Mouse (Mus musculus): ENCODE results near the gene Sdk2. TPM values are rescaled to one million over a fixed set of nuclear protein-coding genes. Genes with fewer than 3 reads are reported as not detected.
A peak's percentile ranks its signal among the peaks of the same experiment; 100 is the strongest.

Sdk2 gene
- polyA plus RNA-seq, 1 experiment from 2014 or later: 7.1 TPM

DNA sequence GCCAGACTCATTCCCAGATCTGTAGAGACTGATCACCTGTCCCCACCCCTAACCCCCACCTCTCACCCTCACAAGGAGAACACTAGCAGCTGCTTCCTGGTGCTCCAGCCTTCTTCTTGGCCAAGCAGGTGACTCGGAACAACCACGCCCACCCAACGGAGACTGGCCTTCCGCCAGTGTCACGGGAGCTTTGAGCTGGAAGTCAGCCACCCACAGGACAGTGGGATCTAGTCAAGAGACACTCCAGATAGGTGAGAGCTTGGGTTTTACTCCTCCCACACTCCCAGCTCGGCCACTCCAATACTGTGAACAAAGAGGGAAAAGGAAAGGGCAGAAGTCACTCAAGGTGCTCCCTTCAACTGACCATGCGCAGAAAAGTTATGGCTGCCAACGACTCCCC is 327.6 kb downstream of the Sdk2 start:
- no peak overlapping the region for H3K27ac ChIP-seq (replicated peaks)
- no peak for ATAC-seq (ENCODE audit: low FRiP score, low read depth)
- H3K27me3 ChIP-seq: no peaks in the 10 kb centered on the region
- H3K9ac ChIP-seq (replicated peaks): no peak overlapping the region
- no peak overlapping the region for H3K4me2 ChIP-seq (replicated peaks)
- WGBS: 86% methylated on average over 8 of the region's 8 CpGs
- no peaks in the 10 kb centered on the region for H3K9me3 ChIP-seq
- H3K4me1 ChIP-seq: peaks cover 47% of the 10 kb centered on the region
- H3K4me3 ChIP-seq: no peak overlapping the region
- H3K36me3 ChIP-seq: peaks cover 30% of the 10 kb centered on the region

DNA sequence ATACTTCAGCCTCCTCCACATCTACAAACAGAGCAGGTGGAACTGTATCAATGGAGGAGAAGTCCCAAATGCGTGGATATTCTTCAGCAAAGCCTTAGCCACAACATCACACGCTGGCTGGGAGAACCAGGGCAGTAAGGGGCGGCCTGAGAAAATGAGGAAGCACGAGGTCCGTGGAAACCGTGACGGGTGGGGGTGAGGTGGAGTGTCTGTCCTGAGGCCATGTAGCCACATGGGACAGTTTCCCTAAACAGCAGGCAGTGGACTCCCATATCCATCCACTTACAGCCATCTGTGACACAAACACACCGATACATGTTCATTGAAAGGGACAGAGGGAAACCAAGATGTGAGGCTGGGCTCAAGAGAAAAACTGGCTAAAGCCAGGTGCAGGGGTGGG is 328.9 kb downstream of the Sdk2 start:
- Histone ChIP-seq H3K9me3 (no peaks in the 10 kb centered on the region), H3K36me3 (peaks cover 19% of the 10 kb centered on the region), H3K4me1 (peaks cover 57% of the 10 kb centered on the region)

DNA sequence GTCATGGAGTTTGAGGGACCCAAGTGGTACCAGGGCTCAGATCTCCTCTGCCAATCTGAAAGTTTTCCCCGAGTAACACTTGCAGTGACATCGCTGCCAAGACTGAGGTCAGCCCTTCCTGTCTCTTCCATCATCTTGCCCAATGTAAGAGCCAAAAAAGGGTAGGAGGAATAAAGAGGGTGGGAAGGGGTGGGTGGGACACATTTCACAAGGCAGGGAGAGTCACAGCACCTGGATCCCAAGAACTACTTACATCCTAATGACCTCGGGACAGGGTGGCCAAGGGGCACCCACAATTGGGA is 329.3 kb downstream of the Sdk2 start:
- Histone ChIP-seq H3K27me3 (no peaks in the 10 kb centered on the region), H3K9ac (replicated peaks) (no peak overlapping the region), H3K4me1 (peaks cover 57% of the 10 kb centered on the region), H3K27ac (replicated peaks) (no peak overlapping the region), H3K36me3 (peaks cover 15% of the 10 kb centered on the region), H3K4me2 (replicated peaks) (no peak overlapping the region), H3K9me3 (no peaks in the 10 kb centered on the region), H3K4me3 (no peak overlapping the region)
- ATAC-seq (ENCODE audit: low FRiP score, low read depth): no peak
- WGBS: 87% methylated on average over 3 of the region's 3 CpGs

More for the DNA sequence above, 328.9 kb downstream of the Sdk2 start:
- no peak overlapping the region for H3K4me3 ChIP-seq
- WGBS: 82% methylated on average over 8 of the region's 8 CpGs
- no peak overlapping the region for H3K27ac ChIP-seq (replicated peaks)
- H3K27me3 ChIP-seq: no peaks in the 10 kb centered on the region
- H3K4me2 ChIP-seq (replicated peaks): no peak overlapping the region
- no peak for ATAC-seq (ENCODE audit: low FRiP score, low read depth)
- H3K9ac ChIP-seq (replicated peaks): no peak overlapping the region

GRCm38 (mm10) chr11:113736848-113737552 is 329.8 kb downstream of the Sdk2 start:
- no peak for ATAC-seq (ENCODE audit: low FRiP score, low read depth)
- no peak overlapping the region for H3K27ac ChIP-seq (replicated peaks)
- no peaks in the 10 kb centered on the region for H3K9me3 ChIP-seq
- no peaks in the 10 kb centered on the region for H3K27me3 ChIP-seq
- WGBS: 82% methylated on average over 11 of the region's 11 CpGs
- H3K4me2 ChIP-seq (replicated peaks): no peak overlapping the region
- H3K4me1 ChIP-seq: peaks cover 57% of the 10 kb centered on the region
- no peak overlapping the region for H3K4me3 ChIP-seq
- peaks cover 12% of the 10 kb centered on the region; the same call in 1 of the 2 replicates for H3K36me3 ChIP-seq
- H3K9ac ChIP-seq (replicated peaks): no peak overlapping the region

- H3K9ac ChIP-seq (replicated peaks): no peak overlapping the region
- WGBS: 81% methylated on average over 6 of the region's 6 CpGs
- H3K4me3 ChIP-seq: no peak overlapping the region
- H3K27me3 ChIP-seq: no peaks in the 10 kb centered on the region
- 0 out of 2 replicates have a peak overlapping the region, but pooled peaks have one; percentile 20 for H3K27ac ChIP-seq (replicated peaks)
- H3K9me3 ChIP-seq: no peaks in the 10 kb centered on the region
- ATAC-seq (ENCODE audit: low FRiP score, low read depth): no peak
- peaks cover 62% of the 10 kb centered on the region for H3K4me1 ChIP-seq
- H3K36me3 ChIP-seq: 0 out of 2 replicates have a peak, but pooled peaks cover 4% of the 10 kb centered on the region
- H3K4me2 ChIP-seq (replicated peaks): no peak overlapping the region
Observed at GRCm38 (mm10) chr11:113735151-113735550, 331.7 kb downstream of the Sdk2 start.

GRCm38 (mm10) chr11:113733631-113734364 is 333.0 kb downstream of the Sdk2 start:
- Histone ChIP-seq H3K9me3 (no peaks in the 10 kb centered on the region), H3K36me3 (peaks cover 10% of the 10 kb centered on the region), H3K4me2 (replicated peaks) (no peak overlapping the region), H3K4me1 (peaks cover 53% of the 10 kb centered on the region), H3K4me3 (no peak overlapping the region), H3K9ac (replicated peaks) (peak overlapping the region; percentile 20; the same call in 1 of the 2 replicates), H3K27me3 (no peaks in the 10 kb centered on the region), H3K27ac (replicated peaks) (0 out of 2 replicates have a peak overlapping the region, but pooled peaks have one; percentile 20)
- no peak for ATAC-seq (ENCODE audit: low FRiP score, low read depth)
- WGBS: 65% methylated on average over 6 of the region's 6 CpGs

GRCm38 (mm10) chr11:113731945-113732612 is 334.8 kb downstream of the Sdk2 start:
- Histone ChIP-seq H3K9me3 (no peaks in the 10 kb centered on the region), H3K27me3 (no peaks in the 10 kb centered on the region), H3K9ac (replicated peaks) (no peak overlapping the region), H3K4me3 (no peak overlapping the region), H3K27ac (replicated peaks) (no peak overlapping the region), H3K4me2 (replicated peaks) (no peak overlapping the region), H3K4me1 (peaks cover 43% of the 10 kb centered on the region), H3K36me3 (peaks cover 25% of the 10 kb centered on the region)
- no peak for ATAC-seq (ENCODE audit: low FRiP score, low read depth)
- WGBS: 93% methylated on average over 10 of the region's 10 CpGs

- 85% methylated on average over 3 of the region's 3 CpGs for WGBS
- Histone ChIP-seq H3K4me1 (peaks cover 43% of the 10 kb centered on the region), H3K4me3 (no peak overlapping the region)
Observed at GRCm38 (mm10) chr11:113730879-113731278, 336.0 kb downstream of the Sdk2 start.

DNA sequence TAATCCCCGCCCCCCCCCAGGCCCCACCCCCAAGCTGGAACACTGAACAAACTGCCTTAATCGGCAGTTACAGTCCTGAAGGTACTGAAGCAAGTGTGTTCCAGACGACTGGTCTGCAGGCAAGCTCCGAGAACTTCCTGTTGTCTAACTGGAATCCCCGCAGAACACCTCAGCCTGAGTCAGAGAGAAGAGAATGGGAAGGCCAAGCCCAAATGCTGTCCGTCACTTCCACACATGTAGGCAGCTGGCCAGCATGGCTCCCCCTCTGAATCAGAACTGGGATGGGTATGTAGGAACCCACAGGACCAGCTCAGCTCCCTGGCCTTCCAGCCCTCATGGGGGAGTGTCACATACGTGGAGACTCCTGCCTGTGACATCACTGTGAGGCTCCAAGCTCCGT is 336.9 kb downstream of the Sdk2 start:
- Histone ChIP-seq H3K4me3 (no peak overlapping the region), H3K36me3 (peaks cover 41% of the 10 kb centered on the region), H3K9me3 (no peaks in the 10 kb centered on the region), H3K4me1 (peaks cover 41% of the 10 kb centered on the region), H3K9ac (replicated peaks) (no peak overlapping the region), H3K27ac (replicated peaks) (no peak overlapping the region), H3K4me2 (replicated peaks) (no peak overlapping the region), H3K27me3 (no peaks in the 10 kb centered on the region)
- ATAC-seq (ENCODE audit: low FRiP score, low read depth): no peak
- 73% methylated on average over 8 of the region's 8 CpGs for WGBS

More at GRCm38 (mm10) chr11:113730879-113731278, 336.0 kb downstream of the Sdk2 start:
- H3K9me3 ChIP-seq: no peaks in the 10 kb centered on the region
- H3K4me2 ChIP-seq (replicated peaks): no peak overlapping the region
- H3K36me3 ChIP-seq: peaks cover 36% of the 10 kb centered on the region
- no peak for ATAC-seq (ENCODE audit: low FRiP score, low read depth)
- no peak overlapping the region for H3K27ac ChIP-seq (replicated peaks)
- H3K9ac ChIP-seq (replicated peaks): no peak overlapping the region
- no peaks in the 10 kb centered on the region for H3K27me3 ChIP-seq

- Histone ChIP-seq H3K4me1 (peaks cover 35% of the 10 kb centered on the region), H3K27ac (replicated peaks) (no peak overlapping the region), H3K4me3 (no peak overlapping the region), H3K9me3 (no peaks in the 10 kb centered on the region), H3K9ac (replicated peaks) (no peak overlapping the region), H3K4me2 (replicated peaks) (no peak overlapping the region), H3K27me3 (no peaks in the 10 kb centered on the region), H3K36me3 (peaks cover 45% of the 10 kb centered on the region)
- no peak for ATAC-seq (ENCODE audit: low FRiP score, low read depth)
- 83% methylated on average over 21 of the region's 21 CpGs for WGBS
Observed at GRCm38 (mm10) chr11:113729239-113729638, 337.6 kb downstream of the Sdk2 start.

- 67% methylated on average over 6 of the region's 6 CpGs for WGBS
- H3K27ac ChIP-seq (replicated peaks): no peak overlapping the region
- H3K4me1 ChIP-seq: peaks cover 24% of the 10 kb centered on the region
- no peaks in the 10 kb centered on the region for H3K9me3 ChIP-seq
- H3K27me3 ChIP-seq: no peaks in the 10 kb centered on the region
- peaks cover 45% of the 10 kb centered on the region for H3K36me3 ChIP-seq
- no peak overlapping the region for H3K4me3 ChIP-seq
- no peak for ATAC-seq (ENCODE audit: low FRiP score, low read depth)
- no peak overlapping the region for H3K9ac ChIP-seq (replicated peaks)
- H3K4me2 ChIP-seq (replicated peaks): no peak overlapping the region
Observed at GRCm38 (mm10) chr11:113727992-113728391, 338.9 kb downstream of the Sdk2 start.

All from midbrain, embryonic 12.5 days (tissue).